Mouse (Mus musculus) left cerebral cortex, adult 11 months (tissue): ENCODE measurements around the gene Parp8.

Experiments
- DNase-seq: peaks from one replicate; pipeline ENCODE4 v3.0.0; 2022; ENCODE audit warnings: low spot score

Gene Parp8

DNA sequence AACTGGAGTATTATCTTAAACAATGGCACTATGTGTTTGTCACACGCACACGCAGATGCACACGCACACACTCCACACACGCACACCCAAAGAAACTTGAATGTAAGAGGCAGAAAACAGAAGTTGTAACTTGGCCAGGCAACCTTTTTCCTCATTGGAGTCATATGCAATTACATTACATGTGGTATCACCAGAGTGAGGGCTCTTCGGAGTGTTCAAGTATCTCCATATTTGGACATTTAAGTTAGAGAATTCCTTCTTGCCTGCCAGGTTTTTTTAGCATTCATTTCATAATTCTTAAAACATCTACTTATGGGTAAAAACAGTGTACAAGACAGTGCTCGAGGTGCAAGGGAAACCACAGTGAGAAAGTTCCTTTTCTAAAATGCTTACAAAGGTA is 6.7 kb downstream of the Parp8 start:
- no peak for DNase-seq

DNA sequence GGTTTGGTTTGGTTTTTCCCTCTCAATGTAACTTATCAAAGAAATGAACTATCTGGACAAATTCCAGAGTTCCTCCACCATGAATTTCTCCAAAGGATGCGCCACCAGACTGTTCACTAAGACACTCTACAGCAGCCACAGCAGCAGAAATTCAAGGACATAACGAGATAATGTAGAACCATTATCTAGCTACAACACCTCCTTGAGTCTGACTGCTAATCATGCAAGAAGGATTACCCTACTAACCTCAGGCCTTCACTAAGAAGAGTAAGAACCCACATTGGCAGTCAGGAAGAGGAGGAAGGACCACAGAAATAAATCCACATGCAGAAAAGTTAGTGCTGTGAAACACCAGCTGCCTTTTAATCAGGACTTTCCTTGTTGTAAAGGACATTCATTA is 11.8 kb downstream of the Parp8 start:
- no peak for DNase-seq

DNA sequence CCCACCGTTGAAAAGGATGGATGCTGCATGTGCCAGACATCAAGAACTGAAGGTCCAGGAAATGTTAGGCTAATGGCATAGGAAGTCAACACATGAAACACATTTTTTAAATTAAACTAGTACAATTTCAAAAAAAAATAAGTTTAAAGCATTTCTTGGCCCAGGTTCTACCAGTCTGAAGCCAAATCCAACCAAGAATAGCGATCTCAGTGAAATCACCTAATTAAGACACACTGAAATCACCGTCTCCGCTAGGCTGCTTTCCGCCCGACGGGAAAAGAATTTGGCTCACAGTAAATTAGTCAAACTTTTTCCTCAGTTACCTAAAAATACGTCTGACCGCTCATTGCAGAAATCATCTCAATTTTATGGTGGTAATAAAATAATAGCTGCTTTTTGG is 13.3 kb downstream of the Parp8 start:
- no peak for DNase-seq

GRCm38 (mm10) chr13:117010143-117010542 is 15.2 kb downstream of the Parp8 start:
- no peak for DNase-seq

GRCm38 (mm10) chr13:117008021-117009015 is 17.0 kb downstream of the Parp8 start:
- DNase-seq = no peak

DNA sequence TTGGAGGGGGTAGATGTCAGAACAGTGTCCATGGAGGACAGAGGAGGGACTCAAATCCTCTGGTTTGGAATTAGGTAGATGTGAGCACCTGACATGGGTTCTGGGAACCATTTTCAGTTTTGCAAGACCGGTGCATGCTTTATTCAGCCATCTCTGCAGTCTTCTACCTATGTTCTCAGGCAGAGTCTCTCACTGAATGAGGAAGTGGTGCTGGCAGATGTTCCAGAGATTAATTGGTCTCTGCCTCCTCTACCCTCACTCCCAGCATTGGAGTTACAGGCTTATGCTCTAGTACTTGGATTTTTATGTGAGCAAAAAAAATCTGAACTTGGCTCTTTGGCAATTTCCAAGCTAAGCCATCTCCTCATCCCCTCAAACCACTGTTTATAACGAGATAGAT is 17.8 kb downstream of the Parp8 start:
- no peak for DNase-seq

DNA sequence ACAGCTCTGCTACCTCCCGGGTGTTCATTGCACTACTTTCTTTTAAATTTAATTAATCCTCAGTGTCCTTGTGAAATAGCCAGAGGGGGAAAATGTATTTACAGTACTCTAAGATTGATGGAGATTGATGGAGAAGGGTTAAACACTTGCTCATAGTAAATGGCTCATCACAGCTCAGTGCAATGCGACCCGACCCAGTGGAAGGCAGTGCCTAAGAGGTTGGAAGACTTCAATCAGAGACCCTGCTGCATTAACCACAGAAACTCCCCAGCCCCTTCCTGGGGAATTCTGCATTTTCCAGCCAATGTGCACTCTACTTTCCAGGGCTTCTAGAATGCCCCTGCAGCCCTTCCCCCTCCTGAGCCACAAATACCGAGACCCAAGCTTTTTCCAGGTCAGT is 18.7 kb downstream of the Parp8 start:
- DNase-seq = no peak

DNA sequence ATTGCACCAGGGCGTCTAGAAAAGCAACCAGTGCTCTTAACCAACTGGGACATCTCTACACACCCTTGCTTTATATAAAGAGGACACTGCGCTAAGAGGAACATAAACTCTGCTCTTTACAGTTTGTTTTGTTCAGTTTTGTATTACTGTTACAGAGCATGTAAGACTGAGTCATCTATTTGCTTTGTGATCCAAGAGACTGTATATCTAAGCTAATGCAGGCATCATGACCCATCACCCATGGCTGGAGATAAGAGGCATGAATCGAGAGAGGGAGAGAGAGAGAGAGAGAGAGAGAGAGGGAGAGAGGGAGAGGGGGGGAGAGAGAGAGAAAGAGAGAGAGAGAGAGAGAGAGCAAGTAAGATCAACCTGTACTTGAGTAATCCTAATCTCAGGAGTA is 24.8 kb downstream of the Parp8 start:
- no peak for DNase-seq

DNA sequence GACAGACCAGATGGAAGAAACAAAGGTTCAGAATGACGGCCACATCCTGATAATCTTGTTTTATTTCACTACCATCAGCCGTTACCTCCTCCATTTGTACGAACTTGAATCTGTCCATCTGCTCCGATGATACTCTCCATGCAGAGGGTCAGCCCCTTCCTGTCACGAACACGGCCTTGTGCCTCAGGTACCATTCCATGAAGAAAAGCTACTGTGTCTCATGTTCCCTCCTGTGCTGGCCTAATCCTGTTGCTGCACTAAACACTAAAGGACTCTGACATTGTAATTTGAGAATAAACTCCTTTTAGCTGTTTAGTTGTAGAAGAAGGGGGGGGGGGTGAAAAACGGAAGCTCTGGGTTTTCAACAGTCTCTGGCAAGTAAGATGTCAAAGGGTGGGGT is 33.8 kb downstream of the Parp8 start:
- DNase-seq = no peak

GRCm38 (mm10) chr13:116990327-116990726 is 35.0 kb downstream of the Parp8 start:
- DNase-seq = no peak

GRCm38 (mm10) chr13:116988706-116989105 is 36.6 kb downstream of the Parp8 start:
- DNase-seq = no peak

GRCm38 (mm10) chr13:116988208-116988607 is 37.1 kb downstream of the Parp8 start:
- DNase-seq = no peak

DNA sequence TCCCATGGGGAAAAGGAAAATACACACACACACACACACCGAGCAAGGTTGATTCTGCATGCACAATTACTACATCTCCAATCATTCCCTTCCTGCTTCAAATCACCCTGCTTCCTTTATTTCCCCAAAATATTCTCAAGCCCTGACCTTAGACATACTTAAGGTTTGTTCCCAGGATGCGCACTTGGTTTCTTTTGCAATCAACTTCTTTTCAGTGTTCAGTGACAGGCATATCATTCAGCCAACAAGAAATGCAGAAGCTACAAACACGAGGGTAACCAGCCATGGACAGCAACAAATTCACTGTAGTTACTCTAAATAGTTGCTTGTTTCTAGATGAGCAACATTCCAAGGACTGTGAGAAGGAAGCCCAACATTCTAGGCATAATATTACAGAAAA is 38.1 kb downstream of the Parp8 start:
- DNase-seq = no peak

DNA sequence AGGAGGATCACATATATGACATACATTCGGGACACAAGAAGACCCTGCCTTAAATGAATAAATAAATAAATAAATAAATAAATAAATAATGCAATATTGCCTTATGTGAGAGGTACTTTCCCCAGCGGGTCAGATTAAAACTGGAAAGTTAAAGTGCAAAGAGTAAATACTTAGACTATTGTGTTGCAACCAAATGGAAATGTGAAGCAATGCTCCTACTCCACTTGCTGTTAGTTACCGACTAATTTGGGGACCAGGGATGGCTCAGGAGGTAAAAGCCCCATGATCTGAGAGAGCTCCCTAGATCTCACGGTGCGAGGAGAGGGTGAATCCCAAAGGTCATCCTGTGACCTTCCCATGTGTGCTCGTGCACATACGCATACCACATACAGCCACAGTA is 38.7 kb downstream of the Parp8 start:
- no peak for DNase-seq

DNA sequence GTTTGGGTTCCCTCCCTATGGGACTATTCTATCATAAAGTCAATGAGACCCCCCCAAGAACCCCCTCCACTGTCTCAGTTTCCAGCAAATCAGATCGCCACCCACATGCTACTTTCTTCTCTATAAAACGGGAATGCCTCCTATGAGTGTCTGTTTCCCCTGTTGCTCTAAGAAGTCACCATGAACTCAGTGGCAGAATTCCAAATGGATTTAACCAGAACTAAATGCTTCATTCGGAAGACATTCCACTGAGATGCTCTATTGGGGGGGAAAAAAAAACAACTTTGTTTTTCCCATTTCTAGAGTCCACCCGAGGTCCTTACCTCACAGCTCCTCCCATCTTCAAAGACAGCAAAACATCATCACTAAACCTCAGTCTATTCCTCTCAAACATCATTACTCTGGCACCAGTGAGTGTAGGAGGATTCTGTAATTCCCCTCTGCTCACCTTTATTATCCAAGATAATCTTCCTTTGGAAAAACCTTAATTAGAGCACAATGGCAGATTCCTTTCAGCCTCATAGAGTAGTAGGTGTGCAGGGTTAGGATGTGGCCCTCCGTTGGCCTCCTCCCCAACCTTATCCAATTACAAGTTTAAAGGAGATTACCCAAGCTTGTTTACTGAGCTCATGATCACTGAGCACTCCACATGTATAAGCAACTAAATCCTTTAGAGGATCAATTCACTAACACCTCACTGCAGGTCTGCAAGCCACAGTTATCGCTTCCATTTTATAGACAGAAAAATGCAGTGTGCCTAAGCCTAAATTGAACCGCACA is 51.1 kb downstream of the Parp8 start:
- DNase-seq = no peak

DNA sequence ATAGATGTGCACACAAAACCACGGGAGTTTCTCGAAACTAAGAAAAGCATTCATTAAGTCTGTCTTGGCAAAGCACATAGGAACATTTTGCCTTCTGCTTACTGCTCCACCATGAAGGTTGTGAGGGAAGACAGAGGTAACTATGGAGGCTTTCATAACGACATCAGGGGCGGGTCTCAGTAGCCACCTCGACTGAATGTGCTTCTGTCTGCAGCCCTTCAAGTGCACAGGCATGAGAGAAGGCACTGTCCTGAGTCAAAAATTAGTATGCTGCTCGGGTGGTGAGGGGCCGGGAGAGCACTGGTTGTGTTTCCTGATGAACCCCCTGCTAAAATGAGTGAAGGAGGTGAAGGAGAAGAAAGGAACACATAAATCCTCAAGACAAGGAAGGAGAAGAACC is 51.8 kb downstream of the Parp8 start:
- no peak for DNase-seq

GRCm38 (mm10) chr13:116972036-116972611 is 53.2 kb downstream of the Parp8 start:
- DNase-seq = no peak

DNA sequence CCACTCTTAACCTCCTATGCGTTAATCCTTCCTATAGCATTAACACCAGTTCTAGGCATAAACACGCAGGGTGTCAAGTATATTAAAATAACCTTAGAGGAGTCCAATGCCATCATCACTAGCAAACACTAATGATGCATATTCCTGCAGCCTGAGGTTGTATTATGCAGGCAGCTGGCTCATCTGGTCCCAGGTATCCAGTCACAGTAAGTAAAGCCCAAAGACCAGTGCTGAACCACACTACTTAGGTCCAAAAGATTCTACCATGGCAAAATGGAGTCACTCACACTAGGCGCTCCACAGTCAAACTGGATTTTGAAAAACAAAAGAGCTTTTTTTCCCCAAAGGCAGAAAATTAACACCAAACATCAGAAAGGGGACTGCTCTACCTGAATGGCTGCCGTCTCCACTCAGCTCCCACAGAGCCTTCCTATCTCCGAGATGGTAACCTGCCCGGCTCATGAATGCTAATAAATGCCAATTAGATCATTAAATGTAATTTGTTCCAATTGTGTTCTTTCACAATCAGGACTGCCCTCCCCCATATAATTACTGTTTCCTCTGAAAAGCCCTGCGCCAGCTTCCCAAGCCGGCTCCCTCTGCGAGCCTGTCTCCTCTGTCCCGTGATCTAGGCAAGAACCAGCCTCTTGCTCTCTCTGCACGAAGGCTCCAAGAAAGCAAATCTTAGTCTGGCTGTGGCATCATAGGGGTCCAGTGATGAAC is 54.5 kb downstream of the Parp8 start:
- DNase-seq = no peak

- DNase-seq = no peak
Observed at GRCm38 (mm10) chr13:116969650-116970049, 55.7 kb downstream of the Parp8 start.

- no peak for DNase-seq
Observed at GRCm38 (mm10) chr13:116968906-116969305, 56.4 kb downstream of the Parp8 start.

DNA sequence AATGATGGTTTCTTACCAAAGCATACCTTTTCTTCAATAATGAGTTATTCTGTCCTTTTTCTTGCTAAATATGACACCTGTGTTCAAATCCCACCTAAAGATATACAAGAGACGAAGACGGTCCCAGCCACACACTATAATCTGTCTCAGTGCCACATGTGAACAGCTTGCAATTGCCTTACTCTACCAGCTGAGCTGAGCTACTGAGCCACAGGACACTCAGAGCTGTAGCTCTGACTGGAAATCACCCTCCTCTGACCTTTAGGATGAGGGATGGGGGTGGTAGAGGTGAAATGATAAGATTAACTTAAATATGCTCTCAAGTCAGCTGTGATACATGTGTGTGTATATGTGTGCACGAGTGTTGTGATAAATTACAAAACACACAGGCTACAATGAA is 57.9 kb downstream of the Parp8 start:
- no peak for DNase-seq
